In the genomic region with DNA sequence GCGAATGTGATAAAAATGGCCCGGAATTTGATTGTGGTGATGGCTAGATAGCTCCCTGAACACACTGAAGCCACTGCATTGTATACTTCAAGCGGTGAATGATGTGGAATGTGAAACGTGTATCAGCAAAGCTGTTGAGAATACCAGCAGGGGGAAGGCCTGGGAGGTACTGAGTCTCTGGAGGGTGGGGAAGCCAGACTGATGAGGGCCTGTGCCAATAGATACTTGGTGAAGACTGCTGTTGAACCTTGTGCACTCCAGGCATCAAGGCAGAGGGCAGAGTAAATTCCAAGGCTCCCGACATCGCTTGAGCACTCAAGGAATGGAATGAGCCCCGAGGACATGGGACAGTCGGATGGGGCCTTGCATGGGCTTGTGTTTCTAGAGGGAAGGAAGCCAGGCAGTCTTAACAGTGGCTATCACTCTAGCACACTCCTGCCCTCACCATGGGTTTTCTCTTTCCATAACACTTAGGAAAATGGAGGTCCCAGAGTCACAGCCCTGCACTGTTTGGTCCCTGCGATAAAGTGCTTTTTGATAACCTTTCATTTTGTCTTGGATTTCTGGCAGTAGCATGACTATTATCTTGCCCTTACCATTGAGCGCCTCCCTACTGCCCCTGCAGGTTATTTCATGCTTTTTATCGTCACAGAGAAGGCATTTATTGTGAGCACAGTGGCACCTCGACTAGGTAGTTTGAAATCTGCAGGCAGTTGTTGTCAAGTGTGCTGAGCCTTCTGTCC, we compare ENCODE assay signal across 13 mouse cellular contexts. TPM values are rescaled to one million over a fixed set of nuclear protein-coding genes. Genes with fewer than 3 reads are reported as not detected.
DNase-seq lines count a peak whose midpoint lies in the region; ATAC-seq lines count a peak whose summit lies in the region.
"Had no signal": no experiment of that assay in that cellular context is flagged by ENCODE, and none has a peak within 500 bp of the region (broad histone marks: within the 10 kb centered on the region; RNA-seq: fewer than 3 reads in every experiment).

No protein-coding gene starts in this region.

- H3K9me3 ChIP-seq in heart, embryonic 12.5 days (replicated peaks), result no peaks in the 10 kb centered on the region
- no peaks in the 10 kb centered on the region for H3K9me3 ChIP-seq in limb, embryonic 13.5 days
- H3K9me3 ChIP-seq in limb, embryonic 10.5 days (replicated peaks), result no peaks in the 10 kb centered on the region
- H3K9me3 ChIP-seq in embryonic facial prominence, embryonic 10.5 days, result no peaks in the 10 kb centered on the region
- H3K9me3 ChIP-seq: forebrain, embryonic 10.5 days; midbrain, embryonic 10.5 days had no signal

- no peak for ATAC-seq in heart, embryonic 12.5 days (ENCODE audit: insufficient number of reproducible peaks, low FRiP score)
- peak; percentile 14; the same call in 1 of the 2 replicates for ATAC-seq in limb, embryonic 13.5 days (ENCODE audit: low FRiP score, low read depth)
- peak; percentile 80 for ATAC-seq in megakaryocyte-erythroid progenitor cell, adult 5-6 weeks (replicated peaks; ENCODE audit: low FRiP score, low TSS enrichment, poor library complexity, severe bottlenecking)

- peak overlapping the region; percentile 35 for H3K27ac ChIP-seq in heart, embryonic 12.5 days (ENCODE audit: poor library complexity, severe bottlenecking)
- no peak overlapping the region for H3K27ac ChIP-seq in limb, embryonic 13.5 days
- H3K27ac ChIP-seq in limb, embryonic 10.5 days, result no peak overlapping the region
- H3K27ac ChIP-seq in embryonic facial prominence, embryonic 10.5 days (replicated peaks), result peak overlapping the region; percentile 19; the same call in 1 of the 2 replicates
- H3K27ac ChIP-seq: forebrain, embryonic 10.5 days; midbrain, embryonic 10.5 days had no signal

- 47% methylated on average over 12 of the region's 12 CpGs for WGBS in heart, embryonic 12.5 days
- 80% methylated on average over 12 of the region's 12 CpGs for WGBS in limb, embryonic 13.5 days
- 78% methylated on average over 12 of the region's 12 CpGs for WGBS in limb, embryonic 10.5 days
- WGBS in embryonic facial prominence, embryonic 10.5 days, result 57% methylated on average over 12 of the region's 12 CpGs

- H3K4me3 ChIP-seq in heart, embryonic 12.5 days, result no peak overlapping the region
- H3K4me3 ChIP-seq in limb, embryonic 13.5 days, result no peak overlapping the region
- H3K4me3 ChIP-seq in limb, embryonic 10.5 days, result no peak overlapping the region
- H3K4me3 ChIP-seq in embryonic facial prominence, embryonic 10.5 days, result no peak overlapping the region
- H3K4me3 ChIP-seq: forebrain, embryonic 10.5 days; midbrain, embryonic 10.5 days had no signal

- no peak for DNase-seq in heart, postnatal 4 days
- no peak for DNase-seq in limb, embryonic 10.5 days (ENCODE audit: low spot score)
- peak; percentile 10 for DNase-seq in embryonic facial prominence, embryonic 10.5 days (ENCODE audit: low spot score)
- no peak for DNase-seq in layer of hippocampus, adult 9-10 months (ENCODE audit: low spot score)
- no peak for DNase-seq in adrenal gland, adult (ENCODE audit: inconsistent age in 2 of 2, low spot score in 1 of 2)
- DNase-seq: adrenal gland, postnatal 25 days; cerebellum, postnatal 10 days; thymus, adult 2 months had no signal

- H3K27me3 ChIP-seq in heart, embryonic 12.5 days (replicated peaks), result no peaks in the 10 kb centered on the region
- no peaks in the 10 kb centered on the region for H3K27me3 ChIP-seq in limb, embryonic 13.5 days
- no peaks in the 10 kb centered on the region for H3K27me3 ChIP-seq in limb, embryonic 10.5 days (ENCODE audit: low read depth, poor library complexity, severe bottlenecking)
- H3K27me3 ChIP-seq in embryonic facial prominence, embryonic 10.5 days (replicated peaks; ENCODE audit: low read depth, poor library complexity, severe bottlenecking), result no peaks in the 10 kb centered on the region

- H3K9ac ChIP-seq in heart, embryonic 12.5 days, result no peak overlapping the region
- H3K9ac ChIP-seq in limb, embryonic 13.5 days, result no peak overlapping the region

- H3K4me2 ChIP-seq in heart, embryonic 12.5 days, result no peak overlapping the region
- no peak overlapping the region for H3K4me2 ChIP-seq in limb, embryonic 13.5 days (replicated peaks)

- H3K36me3 ChIP-seq in heart, embryonic 12.5 days, result no peaks in the 10 kb centered on the region
- no peaks in the 10 kb centered on the region for H3K36me3 ChIP-seq in limb, embryonic 13.5 days
- H3K36me3 ChIP-seq in limb, embryonic 10.5 days, result peaks cover 13% of the 10 kb centered on the region
- peaks cover 22% of the 10 kb centered on the region; the same call in 1 of the 2 replicates for H3K36me3 ChIP-seq in embryonic facial prominence, embryonic 10.5 days (replicated peaks)

- peaks cover 52% of the 10 kb centered on the region for H3K4me1 ChIP-seq in heart, embryonic 12.5 days (replicated peaks)
- peaks cover 31% of the 10 kb centered on the region for H3K4me1 ChIP-seq in limb, embryonic 13.5 days
- peaks cover 11% of the 10 kb centered on the region; the same call in 1 of the 2 replicates for H3K4me1 ChIP-seq in limb, embryonic 10.5 days
- H3K4me1 ChIP-seq in embryonic facial prominence, embryonic 10.5 days, result peaks cover 29% of the 10 kb centered on the region

RNA-seq across cellular contexts. Expression of a gene that starts 22.4 kb away (rescaled TPM):
- polyA plus RNA-seq in heart, embryonic 12.5 days (2016; fragmentation: Nextera tagmentation; extraction: Ambion mirVana), result 21.3 and 23.5 TPM in 2 replicates
- total RNA-seq in heart, postnatal 4 days (2021), result 10 to 100 TPM; 17.4 to 19.1 TPM
- polyA plus RNA-seq in limb, embryonic 13.5 days (2015; fragmentation: Nextera tagmentation; extraction: Ambion mirVana), result 31.9 and 32.7 TPM in 2 replicates
- 43.8 and 44.0 TPM in 2 replicates for polyA plus RNA-seq in limb, embryonic 10.5 days (2016; fragmentation: Nextera tagmentation; extraction: Ambion mirVana)
- polyA plus RNA-seq in embryonic facial prominence, embryonic 10.5 days (2016; fragmentation: Nextera tagmentation; extraction: Ambion mirVana), result 46.6 and 46.8 TPM in 2 replicates
- total RNA-seq in megakaryocyte-erythroid progenitor cell, adult 5-6 weeks (2014; fragmentation: Nextera tagmentation), result 8.2 and 9.3 TPM in 2 replicates
- total RNA-seq in megakaryocyte-erythroid progenitor cell, adult 5-6 weeks (2017), result 6.2 and 13.4 TPM in 2 replicates

Comparison
In these comparisons a context has a peak if more than half of its experiments do, and no peak if none do; other contexts are left out.
1. H3K27ac ChIP-seq: peak in heart, embryonic 12.5 days (single experiment) and embryonic facial prominence, embryonic 10.5 days (single experiment); none in limb, embryonic 13.5 days (single experiment) and limb, embryonic 10.5 days (single experiment).